Mouse (Mus musculus) bone marrow macrophage, adult 2 months (primary cell): ENCODE data around the gene Elfn2.

Source experiments
- CTCF ChIP-seq: IDR thresholded peaks from 2 replicates; pipeline ENCODE4 v1.5.1; 2012; ENCODE audit warnings: low read depth, mild to moderate bottlenecking, low read length, moderate library complexity
- POLR2A ChIP-seq: IDR thresholded peaks from 2 replicates; pipeline ENCODE4 v1.6.1; 2012; ENCODE audit warnings: mild to moderate bottlenecking, low read depth, low read length, borderline replicate concordance

DNA sequence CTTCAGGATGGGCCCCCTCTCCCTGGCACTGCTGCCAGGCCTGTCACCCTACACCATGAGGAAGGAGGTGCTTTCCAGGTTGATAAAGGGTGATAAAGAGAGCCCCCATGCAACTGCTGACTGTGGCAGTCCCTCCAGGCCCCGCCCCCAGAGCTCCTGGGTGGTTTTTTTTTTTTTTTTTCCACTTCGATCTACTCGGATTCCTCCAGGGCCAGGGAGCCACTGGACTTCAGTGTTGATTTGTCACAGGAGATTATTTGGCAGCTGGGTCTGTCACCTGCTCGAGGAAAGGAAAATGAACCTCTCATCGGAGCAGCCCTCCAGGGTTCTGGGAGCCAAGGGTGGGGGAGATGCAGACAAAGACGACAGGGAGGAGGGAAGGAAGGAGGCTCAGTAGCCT, 74.9 kb downstream of the Elfn2 start:
- TF ChIP-seq POLR2A (no peak), CTCF (no peak)
